Mouse (Mus musculus) gastrocnemius, postnatal 36 days (tissue): ENCODE results near the gene Cd300ld2. TPM values are rescaled to one million over a fixed set of nuclear protein-coding genes. Genes with fewer than 3 reads are reported as not detected.

Experiments used
- total RNA-seq, 2 experiments: library from RNA; stranded (reverse); gene quantifications; 2 replicates each; pipeline ENCODE4 v1.2.3; 2021

Gene Cd300ld2
- total RNA-seq, 2 experiments from 2014 or later = not detected

Other genes starting within 250 kb of the Cd300ld2 start
- gene Btbd17, start 220.2 kb downstream of the Cd300ld2 start, total RNA-seq = under 1 TPM in 1 of 2 experiments, not detected in 1; 0.28 TPM
- not detected for gene Gpr142, start 217.3 kb downstream of the Cd300ld2 start, total RNA-seq
- 10 to 100 TPM; 35.5 to 44.1 TPM for gene Gprc5c, start 165.0 kb downstream of the Cd300ld2 start, total RNA-seq
- under 1 TPM; 0.36 to 0.37 TPM for gene Cd300a, start 126.2 kb downstream of the Cd300ld2 start, total RNA-seq
- gene Cd300lb, start 81.8 kb downstream of the Cd300ld2 start, total RNA-seq = under 1 TPM; 0.33 to 0.37 TPM
- not detected for gene Cd300c, start 47.0 kb downstream of the Cd300ld2 start, total RNA-seq
- under 1 TPM; 0.15 to 0.18 TPM for gene Cd300ld, start 26.3 kb downstream of the Cd300ld2 start, total RNA-seq
- gene Cd300c2, start 14.3 kb downstream of the Cd300ld2 start, total RNA-seq = under 1 TPM in 1 of 2 experiments, not detected in 1; 0.94 TPM
- gene Cd300ld4, start 10.8 kb upstream of the Cd300ld2 start, total RNA-seq = under 1 TPM in 1 of 2 experiments, not detected in 1; 0.35 TPM
- 1 to 10 TPM in 1 of 2 experiments, not detected in 1; 2.4 TPM for gene Cd300ld5, start 21.6 kb upstream of the Cd300ld2 start, total RNA-seq
- 1 to 10 TPM; 1.2 to 2.7 TPM for gene Cd300ld3, start 32.2 kb upstream of the Cd300ld2 start, total RNA-seq
- not detected for gene Cd300e, start 46.0 kb upstream of the Cd300ld2 start, total RNA-seq
- under 1 TPM; 0.10 to 0.43 TPM for gene Rab37, start 75.2 kb upstream of the Cd300ld2 start, total RNA-seq
- gene Cd300lf, start 117.8 kb upstream of the Cd300ld2 start, total RNA-seq = not detected
- 1 to 10 TPM; 2.3 to 3.1 TPM for gene Slc9a3r1, start 147.1 kb upstream of the Cd300ld2 start, total RNA-seq
- 1 to 10 TPM; 4.5 to 6.0 TPM for gene Tmem104, start 171.3 kb upstream of the Cd300ld2 start, total RNA-seq
- gene Nat9, start 171.7 kb upstream of the Cd300ld2 start, total RNA-seq = 10 to 100 TPM; 10.6 to 12.9 TPM